Mouse (Mus musculus): ENCODE measurements around the gene Cdc42se1.

- TF ChIP-seq POLR2A (IDR thresholded peaks at IDR 0.05; ENCODE audit: control insufficient read depth in 1 of 2, insufficient read depth in 1 of 2, low read depth in 1 of 2, low read length in 2 of 2, poor library complexity in 1 of 2) (peak in 1 of 2 experiments; percentile 83; a peak in 2 of 4 replicates), MYC (IDR thresholded peaks at IDR 0.05; ENCODE audit: low read depth, low read length) (no peak), RAD21 (IDR thresholded peaks at IDR 0.05; ENCODE audit: low read depth, low read length) (no peak), CTCF (IDR thresholded peaks at IDR 0.05 in 2 of 3, conservative IDR thresholded peaks at IDR 0.05 in 1 of 3; ENCODE audit: control insufficient read depth in 1 of 3, insufficient read depth in 1 of 3, low read depth in 2 of 3, low read length in 3 of 3, poor library complexity in 1 of 3, severe bottlenecking in 1 of 3) (no peak), ZMIZ1 (IDR thresholded peaks at IDR 0.05; ENCODE audit: low read depth, low read length) (no peak), MEF2A (IDR thresholded peaks at IDR 0.05; ENCODE audit: extremely low read depth, insufficient replicate concordance, low read depth, low read length, poor library complexity, severe bottlenecking) (no peak), USF1 (IDR thresholded peaks at IDR 0.05; ENCODE audit: low read depth, low read length) (no peak), MXI1 (IDR thresholded peaks at IDR 0.05; ENCODE audit: low read depth, low read length) (no peak), POLR2AphosphoS5 (IDR thresholded peaks at IDR 0.05; ENCODE audit: borderline replicate concordance, low read depth, low read length) (no peak)
Observed at GRCm38 (mm10) chr3:95281216-95282126, 52.9 kb downstream of the Cdc42se1 start, which contains the start of the genes Mindy1 and Prune1.
